Mouse (Mus musculus): ENCODE data around the gene Epor.

GRCm38 (mm10) chr9:21950322-21950721, 13.0 kb downstream of the Epor start:
- TF ChIP-seq CTCF (IDR thresholded peaks at IDR 0.05; ENCODE audit: borderline replicate concordance, extremely low read depth, insufficient read depth, insufficient read length) = peak; percentile 37; the same call in 1 of the 2 replicates
- TF ChIP-seq POLR2A (IDR thresholded peaks at IDR 0.05; ENCODE audit: borderline replicate concordance, extremely low read depth, insufficient read depth, insufficient read length, poor library complexity, severe bottlenecking) = no peak

All from brain, embryonic 14.5 days (tissue).